Mouse (Mus musculus): ENCODE data around the gene Npc1l1.
A peak's percentile ranks its signal among the peaks of the same experiment; 100 is the strongest.
"Not testable (repeated sequence)": the region's sequence is repeated elsewhere in the genome, so short reads cannot be mapped to it uniquely, and the experiment has no call there.

Gene Npc1l1

DNA sequence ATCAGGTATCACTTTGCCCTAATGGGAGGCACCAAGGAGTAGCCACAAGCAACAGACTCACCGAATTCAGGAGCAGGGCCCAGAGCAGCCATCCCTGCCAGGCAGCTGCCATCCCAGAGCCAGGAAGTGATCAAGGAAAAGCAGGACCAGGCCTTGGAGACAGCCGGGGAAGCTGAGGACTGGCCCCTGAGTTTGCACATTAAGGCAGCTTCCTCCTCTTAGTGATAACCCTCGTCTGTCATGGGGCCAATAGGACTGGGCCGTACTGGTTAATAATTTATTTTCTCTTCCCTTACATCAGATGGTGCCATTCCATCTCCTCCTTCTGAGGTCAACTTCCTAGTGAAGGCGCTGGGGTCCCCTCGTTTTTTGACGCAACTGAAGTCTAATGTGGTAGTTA, at the start of gene Npc1l1:
Gene Npc1l1 (minus strand): TSS at position 132 of the 400 bp plus-strand sequence.
- no peak for DNase-seq (ENCODE audit: low spot score in 2 of 2)

DNA sequence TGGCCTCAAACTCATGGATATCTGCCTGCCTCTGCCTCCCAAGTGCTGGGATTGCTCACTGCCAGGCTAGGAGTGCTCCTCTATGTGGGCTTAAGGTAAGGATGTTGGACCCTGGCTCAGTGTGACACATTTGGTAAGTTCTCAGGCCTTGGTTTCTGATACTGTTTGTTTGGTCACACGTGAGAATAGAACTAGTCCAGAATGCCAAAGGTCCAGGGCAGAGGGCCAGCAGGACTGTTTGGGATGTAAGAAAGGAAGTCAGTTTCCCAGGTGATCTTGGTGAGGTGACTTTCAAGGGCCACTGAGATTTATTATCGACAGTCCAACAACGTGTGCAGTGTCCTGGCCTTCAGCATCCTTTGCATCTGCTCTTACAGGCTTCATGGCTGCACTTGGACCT, 46.5 kb upstream of the Npc1l1 start:
- no peak for DNase-seq (ENCODE audit: low spot score in 2 of 2)

DNA sequence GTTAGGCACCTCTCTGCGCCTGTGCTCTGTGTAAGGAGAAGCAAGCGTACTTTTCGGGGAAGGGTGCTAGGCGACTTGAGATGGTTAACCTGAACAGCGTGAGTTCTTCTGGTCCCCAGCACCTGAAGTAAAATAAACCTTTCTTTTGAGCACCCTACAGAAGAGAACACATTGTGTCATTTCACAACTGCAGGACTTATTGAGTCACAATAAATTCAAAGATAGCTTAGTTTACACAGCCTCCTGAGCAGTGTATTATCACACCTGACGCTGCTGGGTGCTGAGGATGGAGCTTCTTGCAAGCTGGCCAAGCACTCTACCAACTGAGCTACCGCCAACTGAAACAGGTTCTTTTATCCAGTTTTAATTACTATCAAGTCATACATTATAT, 45.1 kb upstream of the Npc1l1 start:
- no peak for DNase-seq (ENCODE audit: low spot score in 2 of 2)

DNA sequence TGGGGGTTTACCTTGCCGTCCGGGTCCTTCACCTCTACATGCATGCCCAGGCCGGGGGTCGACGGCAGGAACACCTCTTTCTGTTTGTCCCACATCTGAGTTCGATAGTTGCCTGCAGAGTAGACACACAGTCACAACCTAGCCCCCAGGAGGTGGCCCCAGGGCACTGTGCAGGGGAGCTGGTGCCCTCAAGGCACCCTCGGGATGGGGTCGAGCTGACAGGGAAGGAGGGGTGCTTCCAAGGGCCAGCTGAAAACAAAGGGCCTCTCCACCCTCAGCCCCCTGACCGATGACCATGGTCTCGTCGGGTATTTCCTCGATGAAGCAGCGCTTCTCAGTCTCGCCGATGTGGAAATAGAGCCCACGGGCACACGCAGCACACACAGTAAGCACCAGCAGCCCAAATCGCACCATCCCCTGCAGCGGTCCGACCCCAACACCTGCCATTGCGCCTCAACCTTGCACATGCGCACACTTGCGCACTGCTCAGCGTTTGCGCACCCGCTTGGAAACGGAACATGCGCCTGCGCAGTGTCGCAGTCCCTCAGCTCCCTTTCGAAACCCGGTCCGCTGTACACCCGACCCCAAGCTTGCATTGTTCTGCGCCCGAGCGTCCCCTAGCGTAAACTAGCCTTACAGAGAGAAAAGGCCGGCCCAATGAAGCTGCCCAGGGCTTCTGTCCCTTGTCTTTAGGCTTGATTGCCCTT, 44.6 kb upstream of the Npc1l1 start, which contains the start of gene Tmed4:
Gene Tmed4 (minus strand): TSS at position 484 of the 707 bp plus-strand sequence.
- peak; percentile 95 for DNase-seq (ENCODE audit: low spot score in 2 of 2)

DNA sequence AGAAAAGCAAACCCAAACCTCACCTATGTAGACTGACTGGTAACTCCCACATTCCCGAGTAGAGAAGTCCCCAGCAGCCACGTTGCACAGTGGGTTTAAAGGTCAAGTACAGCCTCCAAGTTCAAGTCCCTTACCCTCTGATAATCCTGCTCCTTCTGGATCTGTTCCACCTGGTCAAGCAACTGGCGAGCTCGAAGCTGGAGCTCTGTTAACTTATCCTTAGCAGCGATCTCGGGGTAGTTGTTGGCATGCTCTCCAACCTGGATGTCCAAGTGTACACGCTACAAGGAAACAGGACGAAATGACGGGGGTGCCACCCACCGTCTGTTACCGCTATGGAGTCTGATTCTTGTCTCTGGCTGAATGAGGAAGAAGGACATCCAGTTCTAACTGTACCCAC, 43.7 kb upstream of the Npc1l1 start:
- DNase-seq (ENCODE audit: low spot score in 2 of 2) = no peak

DNA sequence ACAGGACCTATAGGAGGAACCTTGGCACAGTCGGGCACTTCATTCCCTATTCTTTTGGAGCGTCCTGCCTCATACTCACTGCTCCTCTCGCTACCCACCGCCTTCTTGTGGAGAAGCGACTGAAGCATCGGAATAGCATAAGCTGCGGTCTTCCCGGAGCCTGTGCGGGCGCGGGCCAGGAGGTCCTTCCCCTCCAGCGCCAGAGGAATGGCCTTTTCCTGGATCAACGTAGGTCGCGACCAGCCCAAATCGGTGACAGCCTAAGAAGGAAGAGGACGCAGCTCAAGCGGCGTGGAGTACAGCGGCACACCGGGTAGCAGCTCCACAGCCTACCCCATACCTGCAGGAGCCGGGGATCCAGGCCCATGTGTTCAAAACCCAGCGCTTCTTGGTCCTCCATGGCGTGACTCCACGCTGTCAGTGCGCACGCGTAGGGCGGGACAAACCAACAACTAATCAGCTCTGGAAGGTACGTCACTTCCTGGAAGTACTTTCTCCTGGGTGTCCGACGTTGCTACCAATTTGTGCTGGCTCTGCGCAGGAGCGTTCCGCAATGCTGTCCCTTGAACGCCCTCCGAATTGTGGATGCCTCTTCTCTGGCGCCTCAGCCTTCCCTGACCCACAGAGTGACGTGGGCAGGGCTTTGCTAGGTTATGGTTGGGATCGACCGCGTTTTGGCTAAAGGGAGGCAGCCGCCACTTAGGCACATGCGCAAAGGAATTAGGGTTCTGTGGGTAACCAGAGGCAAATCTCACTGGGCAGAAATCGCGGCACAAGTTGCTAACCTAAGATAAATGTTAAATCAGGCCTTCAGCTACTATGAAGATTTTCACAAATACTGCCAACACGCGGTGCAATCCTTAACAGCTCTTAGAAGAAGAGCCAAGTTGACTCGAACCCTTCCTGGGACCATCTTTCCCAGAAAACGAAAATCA, 37.6 kb upstream of the Npc1l1 start, which contains the start of gene Ddx56:
Gene Ddx56 (minus strand): TSS at position 453 of the 935 bp plus-strand sequence.
- peak; percentile 92 to 93 for DNase-seq (ENCODE audit: low spot score in 2 of 2)

DNA sequence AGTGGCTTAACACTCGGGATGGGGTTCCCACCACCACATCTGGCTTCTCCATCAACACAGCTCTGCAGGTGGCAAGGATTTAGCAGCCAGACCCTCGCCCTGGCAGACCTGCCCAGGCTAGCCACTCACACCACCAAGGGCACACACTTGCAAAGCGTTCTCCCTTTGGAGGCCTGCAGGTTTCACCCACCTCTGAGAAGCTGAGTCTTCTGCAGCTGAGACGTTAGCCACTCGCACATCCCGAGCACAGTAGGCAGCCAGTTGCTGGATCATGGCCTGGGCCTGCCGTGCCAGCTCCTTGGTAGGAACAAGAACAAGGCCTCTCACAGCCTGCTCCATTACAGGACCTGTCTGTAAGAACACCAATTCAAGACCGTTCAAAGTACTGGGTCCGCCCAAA, 36.7 kb upstream of the Npc1l1 start:
- no peak for DNase-seq (ENCODE audit: low spot score in 2 of 2)

DNA sequence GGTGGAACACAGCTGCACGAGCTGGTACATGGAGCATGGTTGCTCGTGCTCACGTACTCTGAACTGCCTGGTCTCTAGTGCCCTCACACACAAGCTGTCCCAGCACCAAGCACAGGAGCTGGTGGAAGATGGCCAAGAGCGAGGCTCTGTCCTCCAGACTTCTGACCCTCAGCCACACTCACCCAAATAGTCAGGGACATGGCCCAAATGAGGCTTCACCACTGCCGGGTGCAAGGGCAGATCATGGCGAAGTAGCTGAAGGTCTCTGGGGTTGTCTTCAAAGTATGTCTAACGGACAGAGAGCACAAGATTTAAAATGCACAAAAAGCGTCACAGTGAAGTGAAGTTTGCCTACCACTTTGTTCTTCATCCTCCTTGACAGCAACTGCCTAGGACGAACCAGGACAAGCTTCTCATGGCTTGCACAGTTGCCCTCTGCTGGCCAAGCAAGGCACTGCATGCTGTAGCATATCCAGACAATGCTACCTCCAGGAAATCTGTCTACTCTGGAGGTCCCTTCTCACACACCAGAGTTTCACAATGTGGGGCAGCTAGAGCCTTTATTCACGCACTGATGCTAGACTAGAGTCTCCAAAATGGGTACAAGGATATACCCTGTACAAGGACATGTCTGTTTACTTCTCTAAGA, 31.6 kb upstream of the Npc1l1 start:
- DNase-seq (ENCODE audit: low spot score in 2 of 2) = peak in 1 of 2 experiments; percentile 45

DNA sequence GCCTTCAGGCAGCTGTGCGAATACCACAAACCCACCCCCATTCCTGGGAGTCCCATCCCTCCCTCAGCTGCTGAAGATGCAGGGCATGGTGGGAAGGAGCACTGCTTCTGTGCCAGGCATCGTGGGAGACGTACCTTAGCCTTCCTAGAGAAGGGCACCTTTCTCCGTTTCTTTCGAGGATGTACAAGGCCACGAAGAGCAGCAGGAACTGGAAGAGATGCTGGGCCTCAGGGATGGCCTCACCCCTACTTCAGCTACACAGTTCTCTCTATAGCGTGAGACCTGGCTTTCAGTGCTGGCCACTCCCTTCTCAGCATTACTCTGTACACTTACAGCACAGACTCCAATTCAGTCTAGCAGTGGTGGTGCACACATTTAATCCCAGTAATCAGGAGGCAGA, 29.5 kb upstream of the Npc1l1 start:
- DNase-seq (ENCODE audit: low spot score in 2 of 2) = no peak

DNA sequence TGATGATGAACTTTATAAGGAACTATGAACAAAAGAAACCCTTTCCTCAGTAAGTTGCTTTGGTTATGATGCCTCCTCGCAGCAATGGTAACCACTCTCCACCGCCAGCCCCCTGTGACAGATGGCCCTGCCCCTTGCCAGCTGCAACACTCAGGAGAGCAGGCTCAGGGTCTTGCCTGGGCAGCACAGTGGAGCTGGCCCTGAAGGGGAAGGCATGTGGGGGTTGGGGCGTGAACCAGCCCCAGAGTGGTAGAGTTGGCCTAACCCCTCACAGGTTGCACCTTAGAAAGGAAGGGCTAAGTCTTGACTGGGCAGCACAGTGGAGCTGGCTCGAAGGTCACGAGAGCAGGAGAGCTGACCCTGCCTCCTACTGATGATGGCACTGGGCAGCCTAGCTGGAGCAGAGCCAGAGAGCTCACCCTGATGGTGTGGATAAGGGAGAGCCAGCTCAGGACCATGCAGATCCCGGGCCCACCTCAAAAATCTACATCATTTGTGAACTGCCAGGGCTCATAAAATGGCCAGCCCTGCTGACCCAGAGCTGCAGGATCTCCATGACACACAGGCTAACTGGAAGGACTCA, 26.6 kb upstream of the Npc1l1 start:
- DNase-seq (ENCODE audit: low spot score in 2 of 2) = no peak

DNA sequence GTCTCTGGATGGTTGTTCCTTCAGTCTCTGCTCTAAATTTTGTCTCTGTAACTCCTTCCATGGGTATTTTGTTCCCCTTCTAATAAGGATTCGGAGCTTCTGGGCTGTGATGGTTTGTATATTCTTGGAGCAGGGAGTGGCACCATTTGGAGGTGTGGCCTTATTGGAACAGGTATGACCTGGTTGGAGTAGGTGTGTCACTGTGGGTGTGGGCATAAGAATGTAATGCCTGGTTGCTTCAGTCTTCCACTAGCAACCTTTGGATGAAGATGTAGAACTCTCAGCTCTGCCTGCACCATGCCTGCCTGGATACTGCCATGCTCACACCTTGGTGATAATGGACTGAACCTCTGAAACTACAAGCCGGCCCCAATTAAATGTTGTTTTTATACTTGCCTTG, 24.7 kb upstream of the Npc1l1 start:
- DNase-seq (ENCODE audit: low spot score in 2 of 2) = not testable (repeated sequence)

DNA sequence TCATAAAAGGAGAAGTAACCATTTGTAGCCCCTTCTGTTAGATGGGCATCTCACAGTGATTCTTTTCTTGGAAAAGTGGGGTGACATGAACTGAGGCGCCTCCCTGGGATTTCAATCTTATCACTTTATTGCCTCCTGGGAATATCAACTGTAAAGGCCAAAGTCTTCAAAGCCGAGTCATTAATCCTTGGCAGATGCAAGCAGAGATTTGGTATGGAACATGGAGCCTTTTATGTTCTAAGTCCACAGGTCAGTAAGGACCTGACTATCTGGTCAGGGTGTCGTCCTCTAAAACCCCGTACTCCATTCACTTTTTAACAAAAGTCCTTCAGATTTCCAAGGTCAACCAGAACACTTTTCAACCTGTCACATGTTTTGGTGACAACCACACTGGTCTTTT, 22.9 kb upstream of the Npc1l1 start:
- DNase-seq (ENCODE audit: low spot score in 2 of 2) = no peak

DNA sequence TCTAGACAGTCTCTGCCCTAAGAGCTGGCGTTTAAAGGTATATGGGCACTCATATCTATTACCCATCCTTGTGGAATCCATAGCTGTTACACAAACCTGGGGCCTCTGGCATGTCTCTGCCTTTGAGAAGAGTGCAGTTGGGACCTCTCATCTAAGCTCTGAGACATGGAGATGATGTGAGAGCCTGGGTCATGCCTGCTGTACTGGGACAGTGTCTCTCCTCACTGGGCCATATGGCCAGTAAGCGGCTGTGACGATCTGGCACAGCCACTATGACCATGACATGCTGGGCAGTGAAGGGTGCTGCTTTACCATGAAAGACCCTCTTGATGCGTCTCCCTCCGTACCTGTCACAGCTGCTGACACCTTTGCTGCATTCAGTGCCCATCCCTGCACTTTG, 22.3 kb upstream of the Npc1l1 start:
- no peak for DNase-seq (ENCODE audit: low spot score in 2 of 2)

DNA sequence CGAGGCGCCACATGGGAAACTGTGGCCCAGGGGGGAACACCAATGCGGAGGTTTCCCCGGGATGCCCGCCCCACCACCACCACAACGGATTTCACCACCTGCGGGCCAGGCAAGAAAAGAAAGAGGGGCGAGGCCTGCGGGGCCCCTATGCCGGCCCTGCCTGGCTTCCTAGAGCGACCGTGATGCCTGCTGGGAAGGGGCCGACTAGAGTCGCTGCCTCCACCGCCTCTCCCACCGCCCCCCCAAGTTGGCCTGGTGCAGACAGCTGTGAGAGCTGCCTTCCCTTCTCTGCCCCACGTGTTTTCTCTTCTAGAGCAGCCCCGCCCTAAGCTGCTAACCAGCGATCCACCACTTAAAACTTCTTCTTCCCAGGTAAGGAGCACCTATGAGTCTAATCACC, 14.8 kb upstream of the Npc1l1 start:
- DNase-seq (ENCODE audit: low spot score in 2 of 2) = no peak

DNA sequence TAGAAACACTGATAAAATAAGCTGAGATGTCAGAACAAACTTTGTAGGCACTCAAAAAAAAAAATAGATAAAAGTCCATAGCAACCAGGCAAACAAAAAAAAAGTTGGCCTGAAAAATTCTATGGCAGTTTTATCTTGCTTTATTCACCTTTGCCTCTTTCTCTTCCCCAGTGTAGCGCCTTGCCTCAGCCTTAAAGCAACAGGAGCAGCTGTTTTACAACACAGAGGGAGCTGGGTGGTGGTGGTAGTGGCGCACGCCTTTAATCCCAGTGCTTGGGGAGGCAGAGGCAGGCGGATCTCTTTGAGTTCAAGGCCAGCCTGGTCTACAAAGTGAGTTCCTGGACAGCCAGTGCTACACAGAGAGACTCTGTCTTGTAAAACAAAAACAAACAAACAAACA, 3.1 kb upstream of the Npc1l1 start:
- DNase-seq (ENCODE audit: low spot score in 2 of 2) = no peak

DNA sequence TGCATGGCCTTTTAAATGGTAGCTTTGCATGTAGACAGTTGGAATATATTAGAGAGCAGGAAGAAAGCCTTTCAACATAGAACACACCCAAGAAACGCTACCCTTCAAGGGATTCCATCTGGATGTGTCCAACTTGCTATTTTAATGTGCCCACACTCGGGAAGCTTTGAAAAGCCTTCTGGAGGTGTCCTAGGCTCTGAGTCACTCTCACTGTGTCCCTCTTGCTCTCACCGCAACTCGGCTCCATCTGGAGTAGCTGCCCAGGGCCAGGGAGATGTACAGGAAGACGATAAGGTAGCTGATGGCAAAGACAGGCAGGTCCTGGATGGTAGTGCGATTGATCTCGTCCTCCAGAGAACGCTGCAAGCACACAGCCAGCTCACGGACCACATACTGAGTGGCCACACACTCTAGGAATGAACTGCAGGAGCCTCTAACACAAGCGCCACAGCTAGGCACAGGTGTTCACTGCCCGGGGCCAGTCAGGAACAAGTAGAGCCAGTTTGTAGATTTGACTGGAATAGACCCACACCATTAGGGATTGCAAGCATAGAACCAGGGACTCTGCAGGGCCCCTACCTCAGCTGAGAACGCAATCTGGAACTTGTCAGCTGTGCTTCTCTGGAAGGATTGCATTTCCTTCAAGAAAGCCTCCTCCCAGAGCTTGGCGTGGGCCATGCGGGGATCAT, 5.3 kb downstream of the Npc1l1 start:
- peak; percentile 14 to 58 for DNase-seq (ENCODE audit: low spot score in 2 of 2)

DNA sequence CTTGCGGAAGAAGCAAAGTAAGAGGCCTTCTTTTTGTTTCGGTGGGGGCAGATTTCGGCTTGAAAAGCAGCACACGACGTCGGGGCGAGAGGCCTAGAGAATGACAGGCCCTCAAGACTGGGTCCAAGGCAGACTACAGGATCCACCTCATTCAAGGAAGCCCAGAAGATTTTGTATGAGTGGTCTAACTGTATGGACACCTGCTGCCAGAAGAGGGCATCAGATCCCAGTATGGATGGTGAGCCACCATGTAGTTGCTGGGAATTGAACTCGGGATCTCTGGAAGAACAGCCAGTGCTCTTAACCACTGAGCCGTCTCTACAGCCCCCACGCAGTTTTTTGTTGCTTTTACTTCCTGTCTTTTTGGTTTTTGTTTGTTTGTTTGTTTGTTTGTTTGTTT, 7.8 kb downstream of the Npc1l1 start:
- no peak for DNase-seq (ENCODE audit: low spot score in 2 of 2)

DNA sequence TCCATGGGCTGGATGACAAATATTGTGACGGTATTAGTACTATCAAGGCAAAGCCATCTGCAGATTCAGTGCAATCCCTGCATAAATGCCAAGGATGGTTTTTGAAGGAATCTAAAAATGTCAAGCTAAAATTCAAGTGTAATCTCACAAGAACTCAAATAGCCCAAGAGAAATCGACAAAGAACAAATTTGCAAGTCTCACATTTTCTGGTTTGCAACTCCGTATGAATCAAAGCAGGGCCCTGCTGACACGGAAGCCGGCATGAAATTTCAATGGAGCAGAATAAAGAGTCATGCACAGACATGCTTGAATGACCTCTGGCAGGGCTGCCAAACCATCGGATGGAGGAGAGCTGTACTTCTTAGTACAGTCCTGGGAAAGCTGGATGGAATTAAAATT, 10.0 kb downstream of the Npc1l1 start:
- DNase-seq (ENCODE audit: low spot score in 2 of 2) = no peak

DNA sequence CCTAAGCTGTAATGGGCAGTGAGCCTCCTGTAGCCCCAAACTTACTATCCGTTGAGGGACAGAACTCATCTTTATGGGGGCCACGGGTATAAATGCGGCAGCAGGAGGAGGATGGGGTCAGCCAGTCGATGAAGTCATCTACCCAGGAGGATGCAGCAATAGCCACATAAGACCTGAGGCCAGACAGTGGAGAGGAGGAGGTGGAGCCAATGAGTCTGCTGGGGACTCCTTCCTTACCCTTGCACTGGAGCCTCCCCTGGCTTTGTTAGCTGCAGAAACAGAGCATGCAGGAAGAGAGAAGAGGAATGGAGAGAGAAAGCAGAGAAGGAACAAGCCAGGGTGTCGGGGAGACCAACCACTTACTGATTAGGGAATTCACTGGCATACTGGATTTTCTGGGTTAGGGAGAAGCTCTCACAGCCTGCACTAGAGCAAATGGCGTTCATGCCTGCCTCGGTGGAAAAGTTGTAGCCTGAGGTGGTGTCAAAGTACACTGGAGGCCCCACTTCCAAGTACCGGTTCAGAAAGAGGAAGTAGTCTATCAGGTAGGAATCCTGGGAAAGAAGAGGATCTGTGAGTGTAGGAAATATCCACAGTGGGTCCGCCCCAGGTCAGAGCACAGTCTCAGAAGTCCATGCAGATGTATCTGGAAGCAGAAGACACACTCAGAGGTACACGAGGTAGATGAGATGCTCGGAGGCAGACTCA, 11.6 kb downstream of the Npc1l1 start:
- DNase-seq (ENCODE audit: low spot score in 2 of 2) = no peak

DNA sequence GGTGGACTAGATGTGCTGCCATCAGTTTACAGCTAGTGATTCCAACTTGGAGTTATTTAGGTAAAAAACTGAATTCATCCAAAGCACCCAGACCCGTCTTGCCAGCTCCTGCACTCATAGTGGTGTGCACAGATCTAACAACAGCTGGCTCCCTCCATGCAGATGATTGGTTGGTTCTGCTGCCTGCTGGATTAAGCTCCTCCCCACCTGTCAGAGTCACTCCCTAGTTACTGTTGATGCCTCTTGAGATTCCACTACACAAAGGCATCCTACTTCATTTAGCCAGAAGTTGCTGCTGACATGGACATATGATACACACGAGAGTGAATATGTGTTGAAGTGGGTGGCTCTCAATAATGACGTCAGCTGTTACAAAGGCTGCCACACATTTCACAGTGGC, 13.1 kb downstream of the Npc1l1 start:
- no peak for DNase-seq (ENCODE audit: low spot score in 2 of 2)

DNA sequence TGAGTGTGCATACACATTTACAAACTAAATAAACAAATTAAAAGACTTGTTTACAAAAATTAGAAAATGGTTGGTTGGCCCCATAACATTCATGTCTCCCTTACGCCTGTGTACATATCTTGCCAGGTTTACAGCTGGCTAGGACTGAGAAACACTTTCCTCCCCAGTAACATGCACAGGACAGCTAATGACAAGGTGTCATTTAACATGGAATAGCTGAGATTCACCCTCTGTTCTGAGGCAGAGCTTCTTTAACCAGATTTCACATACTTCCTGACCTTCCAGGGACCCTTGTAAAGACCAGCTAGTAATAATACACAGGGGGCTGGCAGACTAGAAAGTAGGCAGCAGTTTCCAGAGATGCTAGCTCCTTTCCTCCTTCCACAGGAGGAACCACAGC, 21.8 kb downstream of the Npc1l1 start:
- no peak for DNase-seq (ENCODE audit: low spot score in 2 of 2)

All from right cerebral cortex, postnatal 36 days (tissue).